Mouse (Mus musculus): ENCODE results near the gene Tnr. TPM values are rescaled to one million over a fixed set of nuclear protein-coding genes. Genes with fewer than 3 reads are reported as not detected.

The Tnr gene
- total and polyA plus RNA-seq, 2 experiments from 2014 or later = 5.8 to 50.9 TPM

- H3K9ac ChIP-seq (replicated peaks; ENCODE audit: low read length, poor library complexity, severe bottlenecking) = no peak overlapping the region
- ATAC-seq (ENCODE audit: low FRiP score) (no peak), DNase-seq (ENCODE audit: low spot score) (peak; percentile 19)
- 74% methylated on average over 1 of the region's 1 CpGs for WGBS
- no peaks in the 10 kb centered on the region for H3K27me3 ChIP-seq (ENCODE audit: insufficient read depth, low read length)
- no peak overlapping the region for H3K4me3 ChIP-seq (ENCODE audit: low read depth, low read length)
- H3K36me3 ChIP-seq (ENCODE audit: insufficient read depth, low read length) = no peaks in the 10 kb centered on the region
- no peak overlapping the region for H3K27ac ChIP-seq (ENCODE audit: low read depth, low read length)
- H3K4me1 ChIP-seq (ENCODE audit: insufficient read depth, low read length) = peaks cover under 1% of the 10 kb centered on the region; the same call in 1 of the 2 replicates
- no peak for TF ChIP-seq CTCF (IDR thresholded peaks at IDR 0.05)
- no peaks in the 10 kb centered on the region for H3K9me3 ChIP-seq (ENCODE audit: low read length)
- no peak overlapping the region for H3K4me2 ChIP-seq (ENCODE audit: low read depth, low read length, poor library complexity, severe bottlenecking)
Measured at GRCm38 (mm10) chr1:159621321-159621720, 97.8 kb downstream of the Tnr start.

GRCm38 (mm10) chr1:159629119-159629518, 105.5 kb downstream of the Tnr start:
- Histone ChIP-seq H3K27me3 (ENCODE audit: insufficient read depth, low read length) (no peaks in the 10 kb centered on the region), H3K4me3 (ENCODE audit: low read depth, low read length) (no peak overlapping the region), H3K4me2 (ENCODE audit: low read depth, low read length, poor library complexity, severe bottlenecking) (no peak overlapping the region), H3K9ac (replicated peaks; ENCODE audit: low read length, poor library complexity, severe bottlenecking) (no peak overlapping the region), H3K4me1 (ENCODE audit: insufficient read depth, low read length) (no peaks in the 10 kb centered on the region), H3K36me3 (ENCODE audit: insufficient read depth, low read length) (no peaks in the 10 kb centered on the region), H3K9me3 (ENCODE audit: low read length) (no peaks in the 10 kb centered on the region), H3K27ac (ENCODE audit: low read depth, low read length) (no peak overlapping the region)
- no peak for ATAC-seq (ENCODE audit: low FRiP score)
- no peak for DNase-seq (ENCODE audit: low spot score)
- TF ChIP-seq CTCF (IDR thresholded peaks at IDR 0.05) = no peak
- 87% methylated on average over 3 of the region's 3 CpGs for WGBS

- no peaks in the 10 kb centered on the region for H3K36me3 ChIP-seq (ENCODE audit: insufficient read depth, low read length)
- H3K4me3 ChIP-seq (ENCODE audit: low read depth, low read length) = no peak overlapping the region
- H3K9ac ChIP-seq (replicated peaks; ENCODE audit: low read length, poor library complexity, severe bottlenecking) = no peak overlapping the region
- no peak for DNase-seq (ENCODE audit: low spot score)
- no peak overlapping the region for H3K27ac ChIP-seq (ENCODE audit: low read depth, low read length)
- 54% methylated on average over 5 of the region's 5 CpGs for WGBS
- TF ChIP-seq CTCF (IDR thresholded peaks at IDR 0.05) = no peak
- no peaks in the 10 kb centered on the region for H3K4me1 ChIP-seq (ENCODE audit: insufficient read depth, low read length)
- H3K4me2 ChIP-seq (ENCODE audit: low read depth, low read length, poor library complexity, severe bottlenecking) = no peak overlapping the region
- H3K9me3 ChIP-seq (ENCODE audit: low read length) = no peaks in the 10 kb centered on the region
- no peak for ATAC-seq (ENCODE audit: low FRiP score)
- no peaks in the 10 kb centered on the region for H3K27me3 ChIP-seq (ENCODE audit: insufficient read depth, low read length)
Measured at GRCm38 (mm10) chr1:159629822-159630589, 106.4 kb downstream of the Tnr start.

GRCm38 (mm10) chr1:159632558-159632957, 109.0 kb downstream of the Tnr start:
- no peak overlapping the region for H3K4me3 ChIP-seq (ENCODE audit: low read depth, low read length)
- H3K36me3 ChIP-seq (ENCODE audit: insufficient read depth, low read length) = no peaks in the 10 kb centered on the region
- DNase-seq (ENCODE audit: low spot score) (no peak), ATAC-seq (ENCODE audit: low FRiP score) (no peak)
- no peak overlapping the region for H3K27ac ChIP-seq (ENCODE audit: low read depth, low read length)
- 71% methylated on average over 3 of the region's 3 CpGs for WGBS
- no peaks in the 10 kb centered on the region for H3K27me3 ChIP-seq (ENCODE audit: insufficient read depth, low read length)
- TF ChIP-seq CTCF (IDR thresholded peaks at IDR 0.05) = no peak
- no peaks in the 10 kb centered on the region for H3K4me1 ChIP-seq (ENCODE audit: insufficient read depth, low read length)
- H3K9me3 ChIP-seq (ENCODE audit: low read length) = no peaks in the 10 kb centered on the region
- no peak overlapping the region for H3K4me2 ChIP-seq (ENCODE audit: low read depth, low read length, poor library complexity, severe bottlenecking)
- H3K9ac ChIP-seq (replicated peaks; ENCODE audit: low read length, poor library complexity, severe bottlenecking) = no peak overlapping the region

- Histone ChIP-seq H3K36me3 (ENCODE audit: insufficient read depth, low read length) (no peaks in the 10 kb centered on the region), H3K27ac (ENCODE audit: low read depth, low read length) (no peak overlapping the region), H3K4me2 (ENCODE audit: low read depth, low read length, poor library complexity, severe bottlenecking) (no peak overlapping the region), H3K9ac (replicated peaks; ENCODE audit: low read length, poor library complexity, severe bottlenecking) (no peak overlapping the region), H3K27me3 (ENCODE audit: insufficient read depth, low read length) (no peaks in the 10 kb centered on the region), H3K9me3 (ENCODE audit: low read length) (no peaks in the 10 kb centered on the region), H3K4me3 (ENCODE audit: low read depth, low read length) (no peak overlapping the region), H3K4me1 (ENCODE audit: insufficient read depth, low read length) (no peaks in the 10 kb centered on the region)
- no peak for ATAC-seq (ENCODE audit: low FRiP score)
- 93% methylated on average over 4 of the region's 4 CpGs for WGBS
- no peak for DNase-seq (ENCODE audit: low spot score)
- no peak for TF ChIP-seq CTCF (IDR thresholded peaks at IDR 0.05)
Measured at GRCm38 (mm10) chr1:159639408-159639807, 115.8 kb downstream of the Tnr start.

GRCm38 (mm10) chr1:159645719-159646118, 122.2 kb downstream of the Tnr start:
- Histone ChIP-seq H3K36me3 (ENCODE audit: insufficient read depth, low read length) (no peaks in the 10 kb centered on the region), H3K27me3 (ENCODE audit: insufficient read depth, low read length) (no peaks in the 10 kb centered on the region), H3K9ac (replicated peaks; ENCODE audit: low read length, poor library complexity, severe bottlenecking) (no peak overlapping the region), H3K4me3 (ENCODE audit: low read depth, low read length) (no peak overlapping the region), H3K9me3 (ENCODE audit: low read length) (no peaks in the 10 kb centered on the region), H3K27ac (ENCODE audit: low read depth, low read length) (no peak overlapping the region), H3K4me1 (ENCODE audit: insufficient read depth, low read length) (no peaks in the 10 kb centered on the region), H3K4me2 (ENCODE audit: low read depth, low read length, poor library complexity, severe bottlenecking) (no peak overlapping the region)
- no peak for ATAC-seq (ENCODE audit: low FRiP score)
- 89% methylated on average over 4 of the region's 4 CpGs for WGBS
- no peak for TF ChIP-seq CTCF (IDR thresholded peaks at IDR 0.05)
- DNase-seq (ENCODE audit: low spot score) = no peak
